Mouse (Mus musculus): ENCODE data around the gene Tmx2. TPM values are rescaled to one million over a fixed set of nuclear protein-coding genes. Genes with fewer than 3 reads are reported as not detected.
"Not testable (repeated sequence)": the region's sequence is repeated elsewhere in the genome, so short reads cannot be mapped to it uniquely, and the experiment has no call there.

Tmx2 gene
- polyA plus RNA-seq (2016; fragmentation: Nextera tagmentation; extraction: Ambion mirVana), result 115 and 132 TPM in 2 replicates

DNA sequence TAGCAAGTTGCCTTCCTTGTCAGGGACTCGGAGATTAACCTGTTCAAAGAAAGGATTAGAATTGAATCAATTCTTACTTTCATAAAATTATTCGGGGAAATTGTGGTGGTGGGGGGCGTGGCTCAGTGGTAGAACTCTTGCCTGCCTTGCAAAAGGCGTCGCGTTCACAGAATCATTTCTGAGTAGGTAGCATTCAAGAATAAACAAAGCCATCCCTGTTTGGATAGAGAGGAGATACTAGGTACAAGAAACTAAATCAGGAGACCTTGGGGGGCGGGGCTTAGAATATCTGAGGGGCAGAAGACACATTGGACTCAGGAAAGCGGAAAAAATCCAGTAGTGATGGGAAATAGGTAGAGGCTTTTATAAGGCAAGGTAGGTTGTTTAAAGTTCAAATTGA, at the start of gene Tmx2:
TSS of gene Tmx2 (minus strand) at position 125 of the 400 bp plus-strand sequence.
- Histone ChIP-seq H3K4me3 (peak within 1 kb of the TSS; percentile 89), H3K9me3 (replicated peaks) (no peaks in the 10 kb centered on the region), H3K27ac (peak within 1 kb of the TSS; percentile 85), H3K4me1 (peaks cover 16% of the 10 kb centered on the region), H3K36me3 (peaks cover 50% of the 10 kb centered on the region), H3K27me3 (ENCODE audit: low read depth, poor library complexity, severe bottlenecking) (no peaks in the 10 kb centered on the region)
- no peak for DNase-seq (ENCODE audit: low spot score)
- WGBS, result 21% methylated on average over 8 of the region's 8 CpGs

DNA sequence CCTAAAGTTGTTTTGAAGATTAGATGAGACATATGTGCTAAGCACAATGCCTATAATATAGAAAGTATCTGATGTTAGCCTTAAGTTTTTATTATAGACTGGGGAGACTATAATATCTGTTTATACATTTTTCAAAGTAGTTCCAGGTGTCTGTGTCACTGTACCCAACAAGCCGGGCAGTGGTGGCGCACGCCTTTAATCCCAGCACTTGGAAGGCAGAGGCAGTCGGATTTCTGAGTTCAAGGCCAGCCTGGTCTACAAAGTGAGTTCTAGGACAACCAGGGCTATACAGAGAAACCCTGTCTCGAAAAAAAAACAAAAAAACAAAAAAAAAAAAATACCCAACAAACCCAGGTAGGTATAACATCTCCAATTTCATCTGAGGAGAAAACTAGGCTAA, 49.3 kb upstream of the Tmx2 start:
- not testable (repeated sequence) for H3K4me3 ChIP-seq; H3K27me3 ChIP-seq (ENCODE audit: low read depth, poor library complexity, severe bottlenecking); H3K27ac ChIP-seq; DNase-seq (ENCODE audit: low spot score); H3K9me3 ChIP-seq (replicated peaks)
- H3K36me3 ChIP-seq, result peaks cover 27% of the 10 kb centered on the region
- peaks cover 23% of the 10 kb centered on the region for H3K4me1 ChIP-seq
- WGBS, result 86% methylated on average over 5 of the region's 5 CpGs

DNA sequence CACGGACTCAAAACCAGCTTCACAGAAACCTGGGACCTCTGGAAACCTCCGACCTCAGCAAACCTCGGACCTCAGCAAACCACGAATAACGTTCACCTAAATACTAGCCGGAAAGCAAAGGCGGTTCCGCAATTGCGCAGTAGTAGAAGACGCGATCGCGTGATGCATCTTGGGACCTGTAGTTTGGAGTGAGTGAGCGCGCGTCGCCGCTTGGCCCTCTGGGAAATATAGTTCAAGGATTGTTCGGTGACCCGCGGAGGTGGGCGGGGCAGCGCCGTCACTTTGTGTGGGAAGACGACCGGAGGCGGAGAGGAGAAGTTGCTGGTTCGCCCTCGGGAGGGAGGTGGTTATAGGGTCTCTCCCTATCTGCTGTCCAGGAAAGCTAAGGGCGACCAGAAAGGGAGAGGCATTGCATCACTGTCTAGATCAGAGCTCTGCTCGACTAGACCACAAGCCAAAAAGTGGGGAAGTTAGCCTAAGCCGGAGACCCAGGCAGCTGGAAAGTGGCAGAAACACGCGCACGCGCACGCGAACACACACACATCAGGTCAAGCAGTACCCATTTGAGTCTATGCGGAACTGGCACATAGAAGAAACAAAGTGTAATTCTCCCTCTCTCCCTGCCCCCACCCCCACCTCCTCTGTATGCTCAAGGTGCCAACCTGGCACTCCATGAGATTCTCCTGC, 48.4 kb upstream of the Tmx2 start, which contains the start of gene Clp1:
TSS of gene Clp1 (minus strand) at position 179 of the 687 bp plus-strand sequence.
- H3K27ac ChIP-seq, result peak within 1 kb of the TSS; percentile 88
- WGBS, result under 1% methylated on average over 39 of the region's 39 CpGs
- DNase-seq (ENCODE audit: low spot score), result peak; percentile 95
- H3K36me3 ChIP-seq, result peaks cover 33% of the 10 kb centered on the region
- H3K9me3 ChIP-seq (replicated peaks), result no peaks in the 10 kb centered on the region
- H3K4me1 ChIP-seq, result peaks cover 22% of the 10 kb centered on the region
- H3K4me3 ChIP-seq, result peak within 1 kb of the TSS; percentile 66
- no peaks in the 10 kb centered on the region for H3K27me3 ChIP-seq (ENCODE audit: low read depth, poor library complexity, severe bottlenecking)

DNA sequence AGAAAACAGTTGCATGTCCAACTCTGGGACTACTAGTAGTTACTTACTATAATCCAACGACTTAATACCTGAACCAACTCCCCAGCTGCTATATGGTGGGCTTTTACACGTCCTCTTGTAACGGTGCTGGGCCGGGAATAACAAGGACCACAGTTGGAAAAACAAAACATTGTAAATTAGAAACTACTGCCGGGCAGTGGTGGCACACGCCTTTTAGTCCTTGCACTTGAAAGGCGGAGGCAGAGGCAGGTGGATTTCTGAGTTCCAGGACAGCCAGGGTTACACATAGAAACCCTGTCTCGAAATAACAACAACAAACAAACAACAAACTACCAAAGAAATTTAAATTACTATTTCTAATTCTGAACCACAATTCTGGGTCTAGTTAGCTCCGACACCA, 47.8 kb upstream of the Tmx2 start:
- Histone ChIP-seq H3K27ac (peak overlapping the region; percentile 88), H3K4me1 (peaks cover 22% of the 10 kb centered on the region), H3K36me3 (peaks cover 38% of the 10 kb centered on the region), H3K9me3 (replicated peaks) (no peaks in the 10 kb centered on the region), H3K4me3 (peak overlapping the region; percentile 66), H3K27me3 (ENCODE audit: low read depth, poor library complexity, severe bottlenecking) (no peaks in the 10 kb centered on the region)
- WGBS, result 5% methylated on average over 9 of the region's 9 CpGs
- DNase-seq (ENCODE audit: low spot score), result no peak

DNA sequence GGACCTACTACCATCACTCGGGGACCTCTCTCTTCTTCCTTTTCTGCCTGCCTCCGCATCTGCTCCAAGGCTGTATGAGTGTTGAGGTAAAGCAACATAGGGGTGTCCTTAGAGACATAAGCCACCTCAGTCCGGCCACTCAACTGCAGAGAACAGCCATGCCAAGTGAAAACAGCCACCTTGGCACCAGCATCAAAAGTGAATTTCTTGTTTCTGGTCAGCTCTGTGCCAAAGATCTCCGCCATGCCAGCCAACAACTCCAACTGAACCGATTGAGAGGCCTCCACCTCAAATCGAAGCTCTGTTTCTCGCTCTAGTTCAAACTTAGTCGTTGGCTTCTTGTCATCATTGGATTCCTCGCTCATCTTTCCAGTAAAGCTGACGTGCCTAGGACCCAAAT, 46.8 kb upstream of the Tmx2 start:
- no peak overlapping the region for H3K4me3 ChIP-seq
- no peak overlapping the region for H3K27ac ChIP-seq
- no peak for DNase-seq (ENCODE audit: low spot score)
- no peaks in the 10 kb centered on the region for H3K27me3 ChIP-seq (ENCODE audit: low read depth, poor library complexity, severe bottlenecking)
- H3K36me3 ChIP-seq, result peaks cover 46% of the 10 kb centered on the region
- peaks cover 22% of the 10 kb centered on the region for H3K4me1 ChIP-seq
- no peaks in the 10 kb centered on the region for H3K9me3 ChIP-seq (replicated peaks)
- WGBS, result 95% methylated on average over 10 of the region's 10 CpGs

DNA sequence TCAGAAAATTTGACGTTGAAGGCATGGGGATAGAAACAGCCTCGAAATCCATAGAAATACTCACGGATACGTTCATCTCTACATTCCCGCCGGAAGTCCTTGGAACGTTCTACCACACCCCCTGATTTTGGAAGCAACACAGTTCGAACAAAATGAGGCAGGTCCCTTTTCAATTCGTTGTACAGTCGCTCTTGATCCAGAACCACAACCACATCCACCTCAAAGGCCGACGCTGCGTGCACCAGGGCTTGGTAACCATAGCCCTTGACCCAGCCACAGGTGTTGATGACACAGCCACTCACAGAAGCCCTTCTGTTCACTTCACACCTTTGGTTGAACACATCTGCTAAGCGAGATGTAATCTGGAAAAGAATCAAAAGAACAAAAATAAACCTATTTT, 44.9 kb upstream of the Tmx2 start:
- H3K27me3 ChIP-seq (ENCODE audit: low read depth, poor library complexity, severe bottlenecking), result no peaks in the 10 kb centered on the region
- H3K9me3 ChIP-seq (replicated peaks), result no peaks in the 10 kb centered on the region
- peaks cover 46% of the 10 kb centered on the region for H3K36me3 ChIP-seq
- H3K4me3 ChIP-seq, result no peak overlapping the region
- 94% methylated on average over 14 of the region's 14 CpGs for WGBS
- no peak for DNase-seq (ENCODE audit: low spot score)
- H3K4me1 ChIP-seq, result peaks cover 22% of the 10 kb centered on the region
- no peak overlapping the region for H3K27ac ChIP-seq

DNA sequence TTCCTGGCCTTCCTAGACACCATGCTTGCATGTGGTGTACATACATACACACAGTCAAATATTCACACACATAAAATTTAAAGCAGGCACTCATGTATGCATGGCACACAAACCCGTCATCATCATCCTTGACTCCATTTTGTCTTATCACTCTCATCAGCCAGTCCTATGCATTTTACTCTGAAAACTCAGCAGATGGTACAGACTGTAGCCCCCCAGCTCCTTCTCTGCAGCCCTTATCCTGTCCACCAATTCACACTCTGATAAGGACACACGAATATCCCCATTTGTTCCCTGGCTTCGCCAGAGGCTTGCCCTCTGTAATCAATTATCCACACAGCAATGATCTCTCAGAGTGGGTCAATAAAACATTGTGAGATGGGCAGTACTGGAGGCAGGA, 42.2 kb upstream of the Tmx2 start:
- Histone ChIP-seq H3K4me3 (no peak overlapping the region), H3K4me1 (peaks cover 15% of the 10 kb centered on the region), H3K36me3 (peaks cover 46% of the 10 kb centered on the region), H3K27ac (no peak overlapping the region), H3K9me3 (replicated peaks) (no peaks in the 10 kb centered on the region), H3K27me3 (ENCODE audit: low read depth, poor library complexity, severe bottlenecking) (no peaks in the 10 kb centered on the region)
- WGBS, result 82% methylated on average over 3 of the region's 3 CpGs
- no peak for DNase-seq (ENCODE audit: low spot score)

DNA sequence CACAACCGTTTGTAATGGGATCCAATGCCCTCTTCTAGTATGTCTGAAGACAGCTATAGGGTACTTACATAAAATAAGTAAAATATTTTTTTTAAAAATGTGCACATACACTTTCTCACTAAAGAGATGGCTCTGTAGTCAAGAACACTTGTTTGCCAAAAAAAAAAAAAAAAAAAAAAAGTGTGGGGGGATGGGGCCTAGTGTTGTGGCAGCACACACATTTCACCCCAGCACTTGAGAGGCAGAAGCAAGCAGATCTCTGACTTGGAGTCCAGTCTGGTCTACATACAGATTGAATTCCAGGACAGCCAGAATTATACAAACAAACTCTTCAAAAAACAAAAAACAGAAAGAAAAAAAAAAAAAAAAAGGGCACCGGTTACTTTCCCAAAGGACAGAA, 41.8 kb upstream of the Tmx2 start:
- peaks cover 45% of the 10 kb centered on the region for H3K36me3 ChIP-seq
- 93% methylated on average over 2 of the region's 2 CpGs for WGBS

DNA sequence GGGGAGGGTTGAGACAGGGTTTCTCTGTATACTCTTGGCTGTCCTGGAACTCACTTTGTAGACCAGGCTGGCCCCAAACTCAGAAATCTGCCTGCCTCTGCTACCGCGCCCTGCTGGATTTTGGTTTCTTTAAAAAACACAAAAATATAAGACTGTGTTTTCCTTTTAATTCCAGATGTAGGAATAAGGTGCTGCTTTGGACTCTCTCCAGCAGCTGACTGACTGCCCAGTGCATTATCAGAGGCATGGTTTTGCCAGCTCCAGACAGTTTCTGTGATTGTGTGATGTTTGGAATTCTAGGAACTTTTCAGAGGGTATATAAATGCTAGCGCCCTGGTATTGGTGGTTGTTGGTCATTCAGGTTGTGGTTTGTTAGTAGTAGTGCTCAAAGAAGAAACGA, 38.4 kb upstream of the Tmx2 start:
- no peaks in the 10 kb centered on the region for H3K27me3 ChIP-seq (ENCODE audit: low read depth, poor library complexity, severe bottlenecking)
- H3K36me3 ChIP-seq, result peaks cover 14% of the 10 kb centered on the region
- no peaks in the 10 kb centered on the region for H3K9me3 ChIP-seq (replicated peaks)
- 93% methylated on average over 4 of the region's 4 CpGs for WGBS
- DNase-seq (ENCODE audit: low spot score), result no peak
- H3K4me1 ChIP-seq, result peaks cover 19% of the 10 kb centered on the region
- H3K4me3 ChIP-seq, result no peak overlapping the region
- H3K27ac ChIP-seq, result no peak overlapping the region

More for the DNA sequence above, 41.8 kb upstream of the Tmx2 start:
- Histone ChIP-seq H3K27ac (no peak overlapping the region), H3K9me3 (replicated peaks) (no peaks in the 10 kb centered on the region), H3K4me1 (peaks cover 12% of the 10 kb centered on the region), H3K4me3 (no peak overlapping the region), H3K27me3 (ENCODE audit: low read depth, poor library complexity, severe bottlenecking) (no peaks in the 10 kb centered on the region)
- DNase-seq (ENCODE audit: low spot score), result no peak

DNA sequence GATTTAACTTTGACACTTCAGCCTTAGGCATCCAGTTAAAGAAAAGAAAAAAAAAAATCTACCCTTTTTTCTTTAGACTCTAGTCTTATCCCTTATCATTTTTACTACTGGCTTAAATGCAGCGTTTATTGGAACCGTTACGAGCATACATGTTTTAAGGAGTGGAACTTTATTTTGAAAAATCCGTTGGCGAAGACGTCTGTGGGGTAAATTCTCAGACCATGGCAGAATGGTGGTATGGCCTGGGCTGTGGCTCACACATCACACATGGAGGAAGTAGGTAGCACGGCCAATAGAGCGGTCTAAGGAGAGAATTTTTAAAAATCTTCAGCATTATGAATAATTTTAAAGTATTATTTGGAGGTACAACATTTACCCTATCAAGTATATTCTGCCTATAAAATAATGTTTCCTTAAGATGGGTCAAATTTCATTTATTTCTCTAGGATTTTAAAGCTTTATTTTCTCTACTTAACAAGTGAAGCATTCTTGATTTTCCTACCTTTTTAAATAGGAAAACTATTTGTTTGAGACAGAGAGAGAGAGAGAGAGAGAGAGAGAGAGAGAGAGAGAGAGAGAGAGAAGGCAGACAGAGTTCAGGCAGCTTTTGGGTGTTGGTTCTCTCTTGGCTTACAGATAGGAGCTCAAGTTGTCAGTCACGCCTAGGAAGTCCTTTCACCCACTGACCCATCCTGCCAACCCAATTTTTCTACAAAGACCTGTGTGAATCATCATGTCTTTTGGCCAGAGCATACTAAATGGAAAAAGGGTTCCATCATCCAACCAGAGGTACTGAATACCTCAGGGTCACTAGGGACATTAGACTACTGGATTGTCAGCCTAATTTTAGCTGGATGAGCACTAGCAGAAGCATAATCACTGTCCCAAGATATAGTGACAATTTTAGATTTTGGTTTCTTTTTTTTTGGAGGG, 37.7 kb upstream of the Tmx2 start:
- WGBS, result 40% methylated on average over 9 of the region's 9 CpGs
- H3K27me3 ChIP-seq (ENCODE audit: low read depth, poor library complexity, severe bottlenecking), result no peaks in the 10 kb centered on the region
- peaks cover 8% of the 10 kb centered on the region for H3K36me3 ChIP-seq
- peak overlapping the region; percentile 83 for H3K4me3 ChIP-seq
- peaks cover 19% of the 10 kb centered on the region for H3K4me1 ChIP-seq
- DNase-seq (ENCODE audit: low spot score), result no peak
- H3K9me3 ChIP-seq (replicated peaks), result no peaks in the 10 kb centered on the region
- peak overlapping the region; percentile 96 for H3K27ac ChIP-seq

DNA sequence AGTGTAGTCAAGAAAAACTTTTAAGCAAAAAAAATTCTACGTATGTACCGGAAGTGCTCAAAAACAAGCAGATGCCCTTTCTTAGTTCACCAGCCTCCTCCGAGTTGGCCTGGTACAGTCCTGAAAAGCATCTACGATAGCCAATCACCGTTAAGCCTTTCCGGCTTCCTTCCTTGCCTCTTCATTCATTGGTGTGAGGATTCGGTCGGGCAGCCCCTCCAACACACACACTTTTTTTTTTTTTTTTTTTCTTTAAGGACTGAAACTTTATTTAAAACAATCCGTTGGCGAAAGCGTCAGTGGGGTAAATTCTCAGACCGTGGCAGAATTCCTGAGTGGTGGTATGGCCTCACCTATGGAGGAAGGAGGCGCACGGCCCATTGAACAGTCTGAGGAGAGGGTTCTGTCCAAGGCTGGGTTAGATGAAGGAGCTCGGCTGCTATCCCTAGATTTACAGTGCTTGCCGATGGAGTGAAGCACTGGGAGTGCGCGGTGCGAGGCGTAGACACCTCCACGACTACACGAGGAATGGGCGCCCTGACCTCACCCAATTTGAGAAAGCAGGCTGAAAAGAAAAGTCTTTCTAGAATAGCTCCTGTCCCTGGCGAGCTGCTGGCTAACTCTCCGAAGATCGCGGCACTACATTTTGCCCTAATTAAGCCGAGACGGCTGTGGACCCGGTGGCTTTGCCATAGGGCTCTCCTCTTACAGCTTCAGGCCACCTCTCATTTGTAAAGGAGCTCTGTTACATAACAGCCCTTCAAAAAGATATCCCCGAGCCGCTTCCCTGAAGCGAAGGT, 36.8 kb upstream of the Tmx2 start:
- H3K9me3 ChIP-seq (replicated peaks), result no peaks in the 10 kb centered on the region
- DNase-seq (ENCODE audit: low spot score), result peak; percentile 67
- H3K4me3 ChIP-seq, result peak overlapping the region; percentile 83
- WGBS, result under 1% methylated on average over 33 of the region's 33 CpGs
- H3K36me3 ChIP-seq, result peaks cover 8% of the 10 kb centered on the region
- peak overlapping the region; percentile 96 for H3K27ac ChIP-seq
- H3K4me1 ChIP-seq, result peaks cover 19% of the 10 kb centered on the region
- no peaks in the 10 kb centered on the region for H3K27me3 ChIP-seq (ENCODE audit: low read depth, poor library complexity, severe bottlenecking)

DNA sequence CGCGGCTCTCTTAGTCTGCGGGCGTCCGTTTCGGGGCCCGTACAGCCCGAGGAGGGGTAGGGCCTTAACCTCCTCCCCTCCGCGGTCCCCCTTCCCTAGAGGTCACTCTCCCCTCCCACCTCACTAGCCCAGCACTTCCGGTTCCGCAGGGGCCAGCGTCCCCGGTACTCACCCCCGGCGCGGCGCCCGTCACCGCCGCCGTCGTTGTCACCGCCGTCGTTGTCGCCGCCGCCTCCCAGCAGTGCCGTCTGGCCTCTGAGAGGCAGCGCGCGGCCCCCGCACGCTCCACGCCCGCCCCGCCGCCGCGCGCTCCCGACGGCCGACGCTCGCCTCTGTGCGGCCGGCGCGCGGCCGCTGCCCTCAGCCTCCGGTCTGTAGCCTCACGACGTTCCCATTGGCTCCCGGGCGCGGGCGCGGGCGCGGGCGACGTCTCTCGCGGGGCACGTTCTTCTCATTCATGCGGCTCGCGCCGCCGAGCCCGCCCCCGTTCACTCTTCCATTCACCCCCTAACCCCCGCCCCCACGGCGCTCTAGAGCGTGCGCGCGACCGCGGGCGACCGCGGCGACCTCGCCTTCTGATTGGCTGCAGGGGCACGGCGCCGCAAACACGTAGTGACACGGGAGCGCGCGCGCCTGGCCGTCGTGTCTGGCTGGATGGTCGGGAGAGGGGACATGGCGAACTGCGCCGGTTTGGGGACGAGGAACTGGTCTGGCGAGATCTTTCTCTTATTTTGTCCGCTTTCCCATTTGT, 36.0 kb upstream of the Tmx2 start, which contains the start of gene Zdhhc5:
TSS of gene Zdhhc5 (minus strand) at position 370 of the 751 bp plus-strand sequence.
- WGBS, result under 1% methylated on average over 107 of the region's 107 CpGs
- Histone ChIP-seq H3K36me3 (peaks cover 16% of the 10 kb centered on the region), H3K4me3 (peak within 1 kb of the TSS; percentile 83), H3K4me1 (peaks cover 19% of the 10 kb centered on the region), H3K27ac (peak within 1 kb of the TSS; percentile 96), H3K27me3 (ENCODE audit: low read depth, poor library complexity, severe bottlenecking) (no peaks in the 10 kb centered on the region), H3K9me3 (replicated peaks) (no peaks in the 10 kb centered on the region)
- peak; percentile 100 for DNase-seq (ENCODE audit: low spot score)
